Mouse (Mus musculus): ENCODE results near the gene Gm35315. TPM values are rescaled to one million over a fixed set of nuclear protein-coding genes. Genes with fewer than 3 reads are reported as not detected.
"Not testable (repeated sequence)": the region's sequence is repeated elsewhere in the genome, so short reads cannot be mapped to it uniquely, and the experiment has no call there.

Gm35315 gene
- total RNA-seq (2021), result under 1 TPM; 0.40 to 0.53 TPM
- long read RNA-seq, experiment 1, result 0 reads
- long read RNA-seq, experiment 2, partial matches to known transcripts, result 0 of 1 reads
- long read RNA-seq, experiment 2, other reads (novel, unspliced or antisense), result 0 of 1 reads

- DNase-seq (ENCODE audit: low spot score in 2 of 2), result peak; percentile 84 to 86
Observed at GRCm38 (mm10) chr5:110094030-110094846, at the start of gene Gm35315. TSS of gene Gm35315 (minus strand) at chr5:110094420.

GRCm38 (mm10) chr5:110143007-110143406 lies 48.8 kb upstream of the Gm35315 start:
- DNase-seq (ENCODE audit: low spot score in 2 of 2), result no peak

- DNase-seq (ENCODE audit: low spot score in 2 of 2), result no peak
Observed at GRCm38 (mm10) chr5:110142309-110142708, 48.1 kb upstream of the Gm35315 start.

GRCm38 (mm10) chr5:110140424-110140823 lies 46.2 kb upstream of the Gm35315 start:
- DNase-seq (ENCODE audit: low spot score in 2 of 2), result no peak

- DNase-seq (ENCODE audit: low spot score in 2 of 2), result no peak
Observed at GRCm38 (mm10) chr5:110139325-110139724, 45.1 kb upstream of the Gm35315 start.

GRCm38 (mm10) chr5:110137816-110138215 lies 43.6 kb upstream of the Gm35315 start:
- no peak for DNase-seq (ENCODE audit: low spot score in 2 of 2)

GRCm38 (mm10) chr5:110136087-110136464 lies 41.9 kb upstream of the Gm35315 start:
- DNase-seq (ENCODE audit: low spot score in 2 of 2), result no peak

- DNase-seq (ENCODE audit: low spot score in 2 of 2), result peak; percentile 100
Observed at GRCm38 (mm10) chr5:110135293-110136086, 41.3 kb upstream of the Gm35315 start, which contains the start of gene Chfr. TSS of gene Chfr (plus strand) at chr5:110135842.

- not testable (repeated sequence) for DNase-seq (ENCODE audit: low spot score in 2 of 2)
Observed at GRCm38 (mm10) chr5:110122380-110122779, 28.2 kb upstream of the Gm35315 start.

GRCm38 (mm10) chr5:110109991-110110441 lies 15.8 kb upstream of the Gm35315 start, which contains the start of gene Zfp605:
TSS of gene Zfp605 (plus strand) at chr5:110110092.
- DNase-seq (ENCODE audit: low spot score in 2 of 2), result peak; percentile 92 to 94

GRCm38 (mm10) chr5:110108305-110108628 lies 14.0 kb upstream of the Gm35315 start:
- DNase-seq (ENCODE audit: low spot score in 2 of 2), result no peak

GRCm38 (mm10) chr5:110107581-110108304 lies 13.5 kb upstream of the Gm35315 start, which contains the start of gene Gtpbp6:
TSS of gene Gtpbp6 (minus strand) at chr5:110108197.
- DNase-seq (ENCODE audit: low spot score in 2 of 2), result peak; percentile 94 to 95

GRCm38 (mm10) chr5:110106901-110107564 lies 12.8 kb upstream of the Gm35315 start:
- peak; percentile 23 to 31 for DNase-seq (ENCODE audit: low spot score in 2 of 2)

GRCm38 (mm10) chr5:110106140-110106871 lies 12.1 kb upstream of the Gm35315 start:
- DNase-seq (ENCODE audit: low spot score in 2 of 2), result peak in 1 of 2 experiments; percentile 9

GRCm38 (mm10) chr5:110104616-110105380 lies 10.6 kb upstream of the Gm35315 start:
- DNase-seq (ENCODE audit: low spot score in 2 of 2), result peak in 1 of 2 experiments; percentile 9

GRCm38 (mm10) chr5:110103901-110104615 lies 9.8 kb upstream of the Gm35315 start:
- DNase-seq (ENCODE audit: low spot score in 2 of 2), result no peak

- DNase-seq (ENCODE audit: low spot score in 2 of 2), result no peak
Observed at GRCm38 (mm10) chr5:110102853-110103625, 8.8 kb upstream of the Gm35315 start.
